Mouse (Mus musculus): ENCODE data around the gene Lrrc55. TPM values are rescaled to one million over a fixed set of nuclear protein-coding genes. Genes with fewer than 3 reads are reported as not detected.

Gene Lrrc55
- polyA plus RNA-seq, 1 experiment, result 1.5 TPM

DNA sequence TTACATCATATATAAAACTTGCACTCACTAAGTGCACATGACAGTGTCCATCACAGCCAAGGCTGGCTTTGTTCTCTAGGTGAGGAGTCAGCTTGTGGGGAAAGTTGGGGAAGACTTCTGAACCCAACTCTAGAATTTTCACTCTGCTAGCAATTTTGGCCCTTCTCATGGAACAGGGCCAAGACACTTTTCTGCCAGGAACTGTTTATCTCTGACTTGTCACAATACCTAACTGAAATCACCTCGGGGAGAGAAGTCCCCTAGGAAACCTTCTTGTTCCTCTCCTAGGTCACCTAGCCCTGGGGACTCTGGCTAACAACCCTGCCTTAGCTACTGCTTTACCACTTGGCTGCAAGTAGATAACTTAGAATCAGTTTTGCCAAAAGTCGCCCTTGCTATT, 64.8 kb downstream of the Lrrc55 start:
- no peak overlapping the region for H3K4me3 ChIP-seq (ENCODE audit: low read depth, low read length)
- no peak overlapping the region for H3K27ac ChIP-seq (ENCODE audit: insufficient read depth, low read depth, low read length)
- H3K27me3 ChIP-seq (ENCODE audit: control insufficient read depth, insufficient read depth, low read length), result no peaks in the 10 kb centered on the region
- no peaks in the 10 kb centered on the region for H3K4me1 ChIP-seq (ENCODE audit: control insufficient read depth, insufficient read depth, insufficient read length, low read length)
- 39% methylated on average over 2 of the region's 2 CpGs for WGBS
- TF ChIP-seq POLR2A (IDR thresholded peaks at IDR 0.05; ENCODE audit: low read depth, low read length) (no peak), CTCF (IDR thresholded peaks at IDR 0.05; ENCODE audit: extremely low read depth, insufficient read length, insufficient replicate concordance, low read depth, low read length) (no peak)
- H3K36me3 ChIP-seq (ENCODE audit: control insufficient read depth, insufficient read depth, low read length), result no peaks in the 10 kb centered on the region

- no peaks in the 10 kb centered on the region for H3K4me1 ChIP-seq (ENCODE audit: control insufficient read depth, insufficient read depth, insufficient read length, low read length)
- H3K4me3 ChIP-seq (ENCODE audit: low read depth, low read length), result no peak overlapping the region
- WGBS, result 23% methylated on average over 1 of the region's 1 CpGs
- no peaks in the 10 kb centered on the region for H3K36me3 ChIP-seq (ENCODE audit: control insufficient read depth, insufficient read depth, low read length)
- no peak overlapping the region for H3K27ac ChIP-seq (ENCODE audit: insufficient read depth, low read depth, low read length)
- no peak for TF ChIP-seq POLR2A (IDR thresholded peaks at IDR 0.05; ENCODE audit: low read depth, low read length)
- H3K27me3 ChIP-seq (ENCODE audit: control insufficient read depth, insufficient read depth, low read length), result no peaks in the 10 kb centered on the region
Measured at GRCm38 (mm10) chr2:85131724-85132123, 65.3 kb downstream of the Lrrc55 start.

GRCm38 (mm10) chr2:85131226-85131625, 65.8 kb downstream of the Lrrc55 start:
- TF ChIP-seq CTCF (IDR thresholded peaks at IDR 0.05; ENCODE audit: extremely low read depth, insufficient read length, insufficient replicate concordance, low read depth, low read length), result no peak
- TF ChIP-seq POLR2A (IDR thresholded peaks at IDR 0.05; ENCODE audit: low read depth, low read length), result no peak
- WGBS, result 23% methylated on average over 2 of the region's 2 CpGs
- H3K27ac ChIP-seq (ENCODE audit: insufficient read depth, low read depth, low read length), result no peak overlapping the region
- no peaks in the 10 kb centered on the region for H3K27me3 ChIP-seq (ENCODE audit: control insufficient read depth, insufficient read depth, low read length)
- H3K4me3 ChIP-seq (ENCODE audit: low read depth, low read length), result no peak overlapping the region
- H3K4me1 ChIP-seq (ENCODE audit: control insufficient read depth, insufficient read depth, insufficient read length, low read length), result no peaks in the 10 kb centered on the region
- no peaks in the 10 kb centered on the region for H3K36me3 ChIP-seq (ENCODE audit: control insufficient read depth, insufficient read depth, low read length)

GRCm38 (mm10) chr2:85129496-85129971, 67.5 kb downstream of the Lrrc55 start:
- Histone ChIP-seq H3K27me3 (ENCODE audit: control insufficient read depth, insufficient read depth, low read length) (no peaks in the 10 kb centered on the region), H3K4me3 (ENCODE audit: low read depth, low read length) (no peak overlapping the region), H3K4me1 (ENCODE audit: control insufficient read depth, insufficient read depth, insufficient read length, low read length) (no peaks in the 10 kb centered on the region), H3K27ac (ENCODE audit: insufficient read depth, low read depth, low read length) (no peak overlapping the region), H3K36me3 (ENCODE audit: control insufficient read depth, insufficient read depth, low read length) (no peaks in the 10 kb centered on the region)
- WGBS, result 51% methylated on average over 6 of the region's 6 CpGs
- TF ChIP-seq CTCF (IDR thresholded peaks at IDR 0.05; ENCODE audit: extremely low read depth, insufficient read length, insufficient replicate concordance, low read depth, low read length) (no peak), POLR2A (IDR thresholded peaks at IDR 0.05; ENCODE audit: low read depth, low read length) (no peak)

DNA sequence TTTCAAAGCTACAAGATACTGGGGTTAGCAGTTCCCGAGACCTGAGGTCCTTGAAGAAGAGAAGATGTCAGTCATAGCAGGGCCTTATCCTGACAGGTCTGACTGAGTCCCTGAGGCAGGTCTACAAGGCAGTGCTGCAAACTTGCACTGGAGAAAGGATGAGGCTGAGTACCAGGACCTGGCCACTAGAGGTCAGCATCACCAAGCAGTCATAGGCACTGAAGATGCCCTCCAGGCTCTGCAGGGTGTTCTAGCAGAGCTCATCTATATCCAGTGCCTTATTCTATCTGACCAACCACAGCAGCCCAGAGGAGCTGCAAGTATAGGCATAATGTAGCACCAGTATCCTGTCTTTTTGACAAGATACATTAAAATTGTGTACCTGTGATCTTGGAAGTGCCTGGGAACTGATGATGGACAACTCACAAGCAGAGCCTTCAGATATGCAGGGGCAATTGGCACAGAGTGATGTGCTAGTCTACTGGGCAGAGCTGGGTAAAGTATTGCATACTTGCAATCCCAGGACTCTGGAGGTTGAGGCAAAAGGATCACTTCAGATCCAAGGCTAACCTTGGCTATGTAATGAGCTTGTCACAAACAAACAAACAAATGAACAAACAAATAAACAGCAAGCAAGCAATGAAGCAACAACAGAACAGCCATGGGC, 73.0 kb downstream of the Lrrc55 start:
- Histone ChIP-seq H3K27ac (ENCODE audit: insufficient read depth, low read depth, low read length) (no peak overlapping the region), H3K36me3 (ENCODE audit: control insufficient read depth, insufficient read depth, low read length) (no peaks in the 10 kb centered on the region), H3K27me3 (ENCODE audit: control insufficient read depth, insufficient read depth, low read length) (no peaks in the 10 kb centered on the region), H3K4me1 (ENCODE audit: control insufficient read depth, insufficient read depth, insufficient read length, low read length) (no peaks in the 10 kb centered on the region), H3K4me3 (ENCODE audit: low read depth, low read length) (no peak overlapping the region)
- TF ChIP-seq POLR2A (IDR thresholded peaks at IDR 0.05; ENCODE audit: low read depth, low read length) (no peak), CTCF (IDR thresholded peaks at IDR 0.05; ENCODE audit: extremely low read depth, insufficient read length, insufficient replicate concordance, low read depth, low read length) (peak; percentile 82; the same call in 1 of the 2 replicates)
- WGBS, result 46% methylated on average over 1 of the region's 1 CpGs

DNA sequence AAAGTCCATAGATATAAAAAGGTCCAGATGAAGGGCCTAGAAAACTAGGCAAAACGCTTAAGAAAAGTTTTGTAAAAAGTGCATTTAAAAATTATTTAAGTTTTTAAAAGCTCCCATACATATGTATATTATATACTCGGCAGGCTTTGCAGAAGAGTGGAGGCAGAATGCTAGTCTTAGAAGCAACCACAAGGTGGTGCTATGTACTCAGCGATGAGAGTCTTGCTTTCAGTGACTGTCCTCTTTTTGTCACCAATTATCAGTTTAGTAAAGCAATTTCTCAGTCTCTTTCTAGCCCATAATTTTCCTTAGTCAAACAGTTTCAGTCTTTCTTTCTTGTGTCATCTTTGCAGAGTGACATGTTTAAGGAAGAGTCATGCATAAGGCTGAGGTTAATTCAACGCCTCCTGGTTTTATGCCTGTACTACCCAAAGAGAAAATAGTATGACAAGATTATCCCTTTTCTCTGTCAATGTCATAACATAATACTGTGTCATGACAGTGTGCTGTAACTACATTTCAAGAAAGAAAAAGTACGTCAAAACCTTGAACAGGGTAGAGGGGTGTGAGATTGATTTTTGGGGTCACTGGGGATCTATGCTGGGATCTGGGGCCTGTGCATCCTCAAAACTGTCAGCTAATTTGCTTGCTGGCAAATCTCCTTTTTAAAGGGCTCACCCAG, 73.7 kb downstream of the Lrrc55 start:
- no peaks in the 10 kb centered on the region for H3K4me1 ChIP-seq (ENCODE audit: control insufficient read depth, insufficient read depth, insufficient read length, low read length)
- 30% methylated on average over 5 of the region's 5 CpGs for WGBS
- no peaks in the 10 kb centered on the region for H3K27me3 ChIP-seq (ENCODE audit: control insufficient read depth, insufficient read depth, low read length)
- H3K27ac ChIP-seq (ENCODE audit: insufficient read depth, low read depth, low read length), result no peak overlapping the region
- H3K4me3 ChIP-seq (ENCODE audit: low read depth, low read length), result no peak overlapping the region
- H3K36me3 ChIP-seq (ENCODE audit: control insufficient read depth, insufficient read depth, low read length), result no peaks in the 10 kb centered on the region
- no peak for TF ChIP-seq CTCF (IDR thresholded peaks at IDR 0.05; ENCODE audit: extremely low read depth, insufficient read length, insufficient replicate concordance, low read depth, low read length)
- no peak for TF ChIP-seq POLR2A (IDR thresholded peaks at IDR 0.05; ENCODE audit: low read depth, low read length)

Other genes starting within 250 kb of the Lrrc55 start
- gene Prg2, start 216.7 kb downstream of the Lrrc55 start, polyA plus RNA-seq (2012; rRNA removed), result 0.49 and 1.1 TPM in 2 replicates
- gene Prg3, start 209.0 kb downstream of the Lrrc55 start, polyA plus RNA-seq (2012; rRNA removed), result not detected in 2 replicates
- 27.0 and 47.2 TPM in 2 replicates for gene Ssrp1, start 160.0 kb downstream of the Lrrc55 start, polyA plus RNA-seq (2012; rRNA removed)
- gene P2rx3, start 159.7 kb downstream of the Lrrc55 start, polyA plus RNA-seq (2012; rRNA removed), result 0.16 and 0.17 TPM in 2 replicates
- 29.6 and 36.9 TPM in 2 replicates for gene Tnks1bp1, start 149.2 kb downstream of the Lrrc55 start, polyA plus RNA-seq (2012; rRNA removed)
- gene Aplnr, start 61.0 kb downstream of the Lrrc55 start, polyA plus RNA-seq (2012; rRNA removed), result 2.7 and 4.7 TPM in 2 replicates
- not detected in 2 replicates for gene Olfr987, start 142.1 kb upstream of the Lrrc55 start, polyA plus RNA-seq (2012; rRNA removed)
- gene Olfr988, start 166.0 kb upstream of the Lrrc55 start, polyA plus RNA-seq (2012; rRNA removed), result not detected in 2 replicates
- gene Olfr992, start 212.3 kb upstream of the Lrrc55 start, polyA plus RNA-seq (2012; rRNA removed), result not detected in 2 replicates
- not detected in 2 replicates for gene Olfr993, start 217.7 kb upstream of the Lrrc55 start, polyA plus RNA-seq (2012; rRNA removed)
- gene Olfr994, start 239.3 kb upstream of the Lrrc55 start, polyA plus RNA-seq (2012; rRNA removed), result not detected in 2 replicates
- not detected in 2 replicates for gene Olfr995, start 246.4 kb upstream of the Lrrc55 start, polyA plus RNA-seq (2012; rRNA removed)

Data from small intestine, adult 2 months (tissue).